Mouse (Mus musculus) heart, adult 2 months (tissue): ENCODE results near the gene Gas8. TPM values are rescaled to one million over a fixed set of nuclear protein-coding genes. Genes with fewer than 3 reads are reported as not detected.
"Not testable (repeated sequence)": the region's sequence is repeated elsewhere in the genome, so short reads cannot be mapped to it uniquely, and the experiment has no call there.

ENCODE experiments used
- DNase-seq, 2 experiments: peaks; one replicate each; pipeline ENCODE4 v3.0.0; 2021
- H3K27ac ChIP-seq: fragments of 200-600 bp; 2 replicates; pipeline ENCODE4 v1.8.1; 2022
- H3K27me3 ChIP-seq: fragments of 200-500 bp; 2 replicates; pipeline ENCODE4 v1.6.1; 2012; ENCODE audit warnings: mild to moderate bottlenecking, low read length, inconsistent platforms, mixed read lengths; ENCODE audit not compliant: control insufficient read depth, insufficient read depth
- H3K36me3 ChIP-seq: fragments of 200-500 bp; 2 replicates; pipeline ENCODE4 v1.6.1; 2012; ENCODE audit warnings: low read length, inconsistent platforms; ENCODE audit not compliant: control insufficient read depth, insufficient read depth
- H3K4me1 ChIP-seq: fragments of 200-500 bp; 2 replicates; pipeline ENCODE4 v1.6.1; 2011; ENCODE audit warnings: low read length; ENCODE audit not compliant: control insufficient read depth, insufficient read depth
- H3K4me3 ChIP-seq: fragments of 200-600 bp; 2 replicates; pipeline ENCODE4 v1.8.1; 2022
- H3K79me2 ChIP-seq: fragments of 200-500 bp; replicated peaks from 2 replicates; pipeline ENCODE4 v1.6.1; 2012; ENCODE audit warnings: mild to moderate bottlenecking, inconsistent platforms, low read length, moderate library complexity, mixed read lengths; ENCODE audit not compliant: control insufficient read depth, insufficient read depth
- H3K9ac ChIP-seq: fragments of 200-500 bp; 2 replicates; pipeline ENCODE4 v1.6.1; 2012; ENCODE audit warnings: low read depth, mild to moderate bottlenecking, control low read depth, inconsistent platforms, low read length, mixed read lengths
- CTCF ChIP-seq: fragments of 200-600 bp; IDR thresholded peaks from 2 replicates; pipeline ENCODE4 v1.8.1; 2022; ENCODE audit warnings: antibody characterized with exemption, mild to moderate bottlenecking, moderate library complexity
- EP300 ChIP-seq: fragments of 200-500 bp; IDR thresholded peaks from 2 replicates; pipeline ENCODE4 v1.6.1; 2011; ENCODE audit warnings: low read depth, low read length, control low read depth; ENCODE audit not compliant: insufficient read depth
- POLR2A ChIP-seq: fragments of 200-500 bp; IDR thresholded peaks from 2 replicates; pipeline ENCODE4 v1.6.1; 2011; ENCODE audit warnings: mild to moderate bottlenecking, low read depth, low read length, control low read depth; ENCODE audit not compliant: insufficient read depth
- WGBS: fragments of 180-500 bp; shearing (Covaris S2); methylation state at CpG from one replicate; pipeline ENCODE4 v1.1.7; 2018; 5-methylcytosine and 5-hydroxymethylcytosine counted together
- intact Hi-C: fragments of 180-260 bp; cut with DNase I; formaldehyde crosslinking; loops from one replicate; pipeline ENCODE4 v1.15.1; 2025
- polyA plus RNA-seq: library from polyadenylated mRNA; depleted of rRNA; stranded (reverse); fragments of >200 nt; gene quantifications from 2 replicates; pipeline ENCODE4 v1.2.3, GENCODE M21; 2012; rRNA removed
- total RNA-seq, 2 experiments: library from RNA; stranded (reverse); gene quantifications; 2 replicates each; pipeline ENCODE4 v1.2.3; 2021

Gene Gas8
- total and polyA plus RNA-seq, 3 experiments, result 3.1 to 4.6 (median 3.6) TPM

DNA sequence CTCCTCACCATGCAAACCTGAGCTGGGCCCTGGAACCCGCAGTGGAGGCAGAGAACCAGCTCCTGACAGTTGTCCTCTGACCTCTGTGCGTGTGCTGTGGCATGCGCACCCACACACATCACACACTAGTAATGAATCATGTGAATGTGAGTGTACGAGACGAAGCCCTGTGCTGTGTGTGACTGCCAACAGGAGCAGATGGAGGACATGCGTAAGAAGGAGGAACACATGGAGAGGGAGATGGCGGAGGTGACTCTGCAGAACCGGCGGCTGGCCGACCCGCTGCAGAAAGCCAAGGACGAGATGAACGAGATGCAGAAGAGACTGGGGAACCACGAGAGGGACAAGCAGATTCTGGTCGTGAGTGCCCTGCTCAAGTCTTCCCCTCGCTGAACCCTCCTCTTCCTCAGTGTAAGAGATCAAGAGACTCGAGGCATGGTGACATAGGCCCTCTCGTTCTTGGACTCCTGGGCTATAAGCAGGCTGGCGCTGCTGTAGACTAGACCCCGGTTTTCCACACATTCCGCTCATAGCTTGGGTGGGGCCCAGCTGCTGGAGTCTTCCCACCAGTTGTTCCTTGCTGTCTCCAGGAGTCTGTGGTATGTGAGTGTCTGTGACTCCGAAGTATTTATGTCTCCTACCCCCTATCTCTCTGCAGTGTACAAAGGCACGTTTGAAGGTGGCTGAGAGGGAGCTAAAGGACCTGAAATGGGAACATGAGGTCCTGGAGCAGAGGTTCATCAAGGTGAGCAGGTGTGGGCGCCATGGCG, 9.3 kb downstream of the Gas8 start:
- Histone ChIP-seq H3K27me3 (no peaks in the 10 kb centered on the region), H3K79me2 (no peaks in the 10 kb centered on the region), H3K36me3 (no peaks in the 10 kb centered on the region), H3K9ac (no peak overlapping the region), H3K4me3 (no peak overlapping the region), H3K4me1 (no peaks in the 10 kb centered on the region), H3K27ac (no peak overlapping the region)
- TF ChIP-seq POLR2A (no peak), EP300 (no peak), CTCF (no peak)
- no peak for DNase-seq
- 87% methylated on average over 25 of the region's 25 CpGs for WGBS
- intact Hi-C loops, result no loop called here

DNA sequence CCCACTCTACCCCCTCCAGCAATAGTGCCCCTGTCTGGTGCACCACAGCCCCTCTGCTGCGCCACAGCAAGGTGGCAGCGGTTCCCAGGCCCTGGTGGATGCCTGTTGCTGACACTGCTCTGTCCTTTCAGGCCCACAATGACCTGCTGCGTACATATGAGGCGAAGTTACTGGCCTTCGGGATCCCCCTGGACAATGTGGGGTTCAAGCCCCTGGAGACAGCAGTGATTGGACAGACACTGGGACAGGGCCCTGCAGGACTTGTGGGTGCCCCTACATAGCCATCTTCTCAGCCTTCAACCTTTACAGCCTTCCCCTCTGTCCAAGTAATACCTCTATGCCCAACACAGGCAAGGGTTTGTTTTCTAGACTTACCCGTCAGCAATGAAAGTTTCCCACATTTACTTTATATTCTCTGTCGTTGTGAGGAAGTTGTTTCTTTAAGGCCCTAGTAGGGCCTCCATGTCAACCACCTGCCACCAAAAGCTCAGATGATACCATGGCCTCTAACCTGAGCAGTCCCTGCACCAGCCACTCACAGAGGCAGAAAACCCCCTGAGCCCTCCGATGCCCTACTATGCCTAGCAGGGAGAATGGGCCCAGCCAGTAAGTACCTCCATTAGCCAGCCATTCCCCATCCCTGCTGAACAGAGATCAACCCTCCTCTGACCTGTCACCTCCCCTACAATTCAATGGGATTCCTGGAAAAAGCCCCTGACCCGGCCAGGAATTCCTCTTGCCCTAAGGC, 17.8 kb downstream of the Gas8 start:
- Histone ChIP-seq H3K9ac (no peak overlapping the region), H3K4me3 (no peak overlapping the region), H3K27ac (no peak overlapping the region), H3K79me2 (no peaks in the 10 kb centered on the region), H3K36me3 (no peaks in the 10 kb centered on the region), H3K4me1 (no peaks in the 10 kb centered on the region), H3K27me3 (no peaks in the 10 kb centered on the region)
- intact Hi-C loops, result no loop called here
- 94% methylated on average over 9 of the region's 9 CpGs for WGBS
- no peak for DNase-seq
- no peak for TF ChIP-seq EP300
- no peak for TF ChIP-seq POLR2A
- no peak for TF ChIP-seq CTCF

DNA sequence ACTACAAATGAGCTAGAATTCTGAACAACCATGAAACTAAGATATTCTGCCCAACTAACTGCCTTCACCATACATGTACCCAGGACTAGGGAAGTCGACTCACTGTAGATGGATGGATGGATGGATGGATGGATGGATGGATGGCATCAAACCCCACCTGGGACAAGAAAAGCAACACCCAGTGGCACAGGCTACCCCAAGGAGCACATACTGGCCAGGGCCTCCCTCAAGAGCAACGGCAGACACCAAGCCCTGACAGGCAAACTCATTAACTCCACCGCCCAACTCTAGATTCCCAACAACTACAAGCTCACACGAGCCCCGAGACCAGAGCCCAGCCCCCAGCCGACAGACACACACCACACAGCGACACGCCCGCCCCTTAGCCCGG, 18.4 kb downstream of the Gas8 start:
- no peak overlapping the region for H3K9ac ChIP-seq
- H3K27me3 ChIP-seq, result no peaks in the 10 kb centered on the region
- no peaks in the 10 kb centered on the region for H3K36me3 ChIP-seq
- H3K79me2 ChIP-seq, result no peaks in the 10 kb centered on the region
- no peak overlapping the region for H3K4me3 ChIP-seq
- intact Hi-C loops, result no loop called here
- TF ChIP-seq EP300 (no peak), POLR2A (no peak), CTCF (no peak)
- WGBS, result 64% methylated on average over 10 of the region's 10 CpGs
- no peak for DNase-seq
- no peaks in the 10 kb centered on the region for H3K4me1 ChIP-seq
- H3K27ac ChIP-seq, result no peak overlapping the region

DNA sequence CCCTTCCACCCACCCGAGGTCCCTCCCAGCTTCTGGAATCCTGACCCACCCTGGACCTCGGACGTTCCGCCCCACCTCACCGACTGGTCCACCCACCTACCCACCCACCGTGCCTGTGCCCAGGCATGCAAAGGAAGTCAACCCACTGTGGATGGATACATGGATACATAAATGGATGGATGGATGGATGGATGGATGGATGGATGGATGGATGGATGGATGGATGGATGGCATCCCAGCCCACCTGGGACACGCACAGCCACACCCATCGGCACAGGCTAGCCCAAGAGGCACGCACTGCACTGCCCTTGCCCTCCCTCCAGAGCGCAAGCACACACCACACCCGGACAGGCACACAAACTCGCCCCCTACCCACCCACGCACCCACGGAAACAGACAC, 19.0 kb downstream of the Gas8 start:
- 79% methylated on average over 7 of the region's 14 CpGs for WGBS
- H3K27me3 ChIP-seq, H3K27ac ChIP-seq, H3K79me2 ChIP-seq, H3K4me1 ChIP-seq, H3K9ac ChIP-seq, H3K4me3 ChIP-seq, H3K36me3 ChIP-seq, intact Hi-C loops: not testable (repeated sequence)
- DNase-seq, result peak; percentile 37 to 49

- no CpG with 5 or more reads among the region's 45 CpGs for WGBS
- DNase-seq, H3K27ac ChIP-seq, intact Hi-C loops, H3K4me3 ChIP-seq, H3K9ac ChIP-seq, H3K4me1 ChIP-seq, H3K36me3 ChIP-seq, H3K79me2 ChIP-seq, H3K27me3 ChIP-seq: not testable (repeated sequence)
These were observed 45.6 kb downstream of the Gas8 start for GRCm38 (mm10) chr8:123564221-123564620.

- peak in 1 of 2 experiments; percentile 22 for DNase-seq
These were observed 56.8 kb downstream of the Gas8 start for GRCm38 (mm10) chr8:123575386-123575785.

More at GRCm38 (mm10) chr8:123575386-123575785, 56.8 kb downstream of the Gas8 start:
- H3K9ac ChIP-seq, H3K4me3 ChIP-seq, H3K27me3 ChIP-seq, H3K36me3 ChIP-seq, H3K27ac ChIP-seq, intact Hi-C loops, H3K4me1 ChIP-seq, H3K79me2 ChIP-seq: not testable (repeated sequence)
- 90% methylated on average over 5 of the region's 10 CpGs for WGBS

Other genes starting within 250 kb of the Gas8 start
- gene Fanca, start 200.3 kb upstream of the Gas8 start, total RNA-seq, result 1 to 10 TPM; 5.3 to 6.2 TPM
- 3.9 and 4.6 TPM in 2 replicates for gene Fanca, start 200.3 kb upstream of the Gas8 start, polyA plus RNA-seq
- under 1 TPM; 0.11 to 0.26 TPM for gene Spire2, start 186.1 kb upstream of the Gas8 start, total RNA-seq
- gene Spire2, start 186.1 kb upstream of the Gas8 start, polyA plus RNA-seq, result 0.29 and 0.53 TPM in 2 replicates
- gene Tcf25, start 145.1 kb upstream of the Gas8 start, total RNA-seq, result 100 to 1,000 TPM; 125 to 134 TPM
- 137 and 147 TPM in 2 replicates for gene Tcf25, start 145.1 kb upstream of the Gas8 start, polyA plus RNA-seq
- not detected for gene Mc1r, start 111.7 kb upstream of the Gas8 start, total RNA-seq
- gene Mc1r, start 111.7 kb upstream of the Gas8 start, polyA plus RNA-seq, result not detected in 2 replicates
- under 1 TPM in 1 of 2 experiments, not detected in 1; 0.59 TPM for gene Tubb3, start 107.4 kb upstream of the Gas8 start, total RNA-seq
- gene Tubb3, start 107.4 kb upstream of the Gas8 start, polyA plus RNA-seq, result 4.6 and 6.2 TPM in 2 replicates
- 10 to 100 TPM; 56.4 to 63.4 TPM for gene Def8, start 95.3 kb upstream of the Gas8 start, total RNA-seq
- 48.1 and 54.7 TPM in 2 replicates for gene Def8, start 95.3 kb upstream of the Gas8 start, polyA plus RNA-seq
- 10 to 100 TPM; 60.1 to 65.1 TPM for gene Afg3l1, start 40.9 kb upstream of the Gas8 start, total RNA-seq
- gene Afg3l1, start 40.9 kb upstream of the Gas8 start, polyA plus RNA-seq, result 22.6 and 39.2 TPM in 2 replicates
- gene Dbndd1, start 3.4 kb upstream of the Gas8 start, total RNA-seq, result not detected
- 0.27 TPM in 1 of 2 replicates, not detected in the other for gene Dbndd1, start 3.4 kb upstream of the Gas8 start, polyA plus RNA-seq
- 1 to 10 TPM; 5.5 to 5.8 TPM for gene Rhou, start 135.1 kb downstream of the Gas8 start, total RNA-seq
- gene Rhou, start 135.1 kb downstream of the Gas8 start, polyA plus RNA-seq, result 4.1 and 5.1 TPM in 2 replicates